Mouse (Mus musculus): ENCODE results near the gene Gm17693. TPM values are rescaled to one million over a fixed set of nuclear protein-coding genes. Genes with fewer than 3 reads are reported as not detected.
"Not testable (repeated sequence)": the region's sequence is repeated elsewhere in the genome, so short reads cannot be mapped to it uniquely, and the experiment has no call there.

Gene Gm17693
- total RNA-seq (2021) = not detected
- long read RNA-seq, experiment 1 = 0 reads
- long read RNA-seq, experiment 2 = 0 reads

- not testable (repeated sequence) for DNase-seq
These were observed at the start of gene Gm17693 for GRCm38 (mm10) chrX:125705144-125705543. Gene Gm17693 (plus strand): TSS chrX:125705444.
